Mouse (Mus musculus) myocyte (in vitro differentiated cells): ENCODE results near the gene Acd.

Experiments
- CEBPB ChIP-seq: IDR thresholded peaks from 2 replicates; pipeline ENCODE4 v1.6.1; 2011; ENCODE audit warnings: mild to moderate bottlenecking, moderate library complexity; ENCODE audit not compliant: poor library complexity, insufficient read depth, severe bottlenecking
- E2F4 ChIP-seq: IDR thresholded peaks from one replicate; pipeline ENCODE4 v1.6.1; 2011; ENCODE audit warnings: mild to moderate bottlenecking, control low read depth, moderate library complexity; ENCODE audit not compliant: insufficient read depth
- MAX ChIP-seq: IDR thresholded peaks from one replicate; pipeline ENCODE4 v1.6.1; 2011; ENCODE audit warnings: low read depth, mild to moderate bottlenecking, control low read depth
- MYOG ChIP-seq, 3 experiments: IDR thresholded peaks; one replicate each; pipeline ENCODE4 v1.6.1; 2011; ENCODE audit warnings: control low read depth in 2 of 3, low read depth in 2 of 3, mild to moderate bottlenecking in 2 of 3; ENCODE audit not compliant: insufficient read length in 2 of 3, control insufficient read depth in 1 of 3, insufficient read depth in 1 of 3
- POLR2A ChIP-seq: IDR thresholded peaks from one replicate; pipeline ENCODE4 v1.6.1; 2011; ENCODE audit warnings: low read depth, mild to moderate bottlenecking, control low read depth, moderate library complexity; ENCODE audit not compliant: insufficient read length
- POLR2AphosphoS2 ChIP-seq: IDR thresholded peaks from one replicate; pipeline ENCODE4 v1.6.1; 2011; ENCODE audit warnings: low read depth, control low read depth; ENCODE audit not compliant: insufficient read length
- REST ChIP-seq: IDR thresholded peaks from one replicate; pipeline ENCODE4 v1.6.1; 2011; ENCODE audit warnings: mild to moderate bottlenecking, control low read depth, moderate library complexity; ENCODE audit not compliant: insufficient read depth, insufficient read length
- TCF12 ChIP-seq: IDR thresholded peaks from one replicate; pipeline ENCODE4 v1.6.1; 2011; ENCODE audit warnings: mild to moderate bottlenecking, control low read depth; ENCODE audit not compliant: poor library complexity, insufficient read depth, severe bottlenecking
- USF1 ChIP-seq: IDR thresholded peaks from one replicate; pipeline ENCODE4 v1.6.1; 2011; ENCODE audit warnings: low read depth, mild to moderate bottlenecking, control low read depth, moderate library complexity

DNA sequence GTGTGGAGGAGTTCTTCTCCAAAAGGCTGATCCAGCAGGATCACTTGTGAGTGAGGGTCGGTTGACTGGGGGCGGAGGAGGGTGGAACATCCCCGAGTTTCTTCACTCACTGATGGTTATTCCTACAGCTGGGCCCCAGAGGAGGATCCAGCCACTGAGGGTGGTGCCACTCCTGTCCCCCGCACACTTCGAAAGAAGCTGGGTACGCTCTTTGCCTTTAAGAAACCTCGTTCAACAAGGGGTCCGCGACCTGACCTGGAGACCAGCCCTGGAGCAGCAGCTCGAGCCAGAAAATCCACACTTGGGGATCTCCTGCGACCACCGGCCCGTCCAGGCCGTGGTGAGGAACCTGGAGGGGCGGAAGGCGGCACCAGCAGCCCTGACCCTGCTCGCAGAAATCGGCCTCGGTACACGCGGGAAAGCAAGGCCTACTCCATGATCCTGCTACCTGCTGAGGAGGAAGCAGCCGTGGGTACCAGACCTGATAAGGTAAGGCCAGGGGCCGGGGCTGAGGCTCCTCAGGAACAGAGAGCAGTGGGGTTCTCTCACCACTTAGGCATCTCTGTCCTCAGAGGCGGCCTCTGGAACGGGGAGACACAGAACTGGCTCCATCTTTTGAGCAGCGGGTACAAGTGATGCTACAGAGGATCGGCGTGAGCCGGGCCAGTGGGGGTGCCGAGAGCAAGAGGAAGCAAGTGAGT is 5.7 kb downstream of the Acd start:
- TF ChIP-seq POLR2AphosphoS2 (peak; percentile 41), POLR2A (no peak), REST (no peak), E2F4 (no peak), USF1 (no peak), TCF12 (no peak), MAX (no peak), CEBPB (no peak), MYOG (IDR thresholded peaks at IDR 0.05; ENCODE audit: control insufficient read depth in 1 of 3, insufficient read depth in 1 of 3, insufficient read length in 2 of 3, low read depth in 2 of 3) (no peak)
